Mouse (Mus musculus): Measurements from ENCODE around the gene Tbcel. TPM values are rescaled to one million over a fixed set of nuclear protein-coding genes. Genes with fewer than 3 reads are reported as not detected.

The Tbcel gene
- polyA plus RNA-seq, 1 experiment = 29.1 TPM

DNA sequence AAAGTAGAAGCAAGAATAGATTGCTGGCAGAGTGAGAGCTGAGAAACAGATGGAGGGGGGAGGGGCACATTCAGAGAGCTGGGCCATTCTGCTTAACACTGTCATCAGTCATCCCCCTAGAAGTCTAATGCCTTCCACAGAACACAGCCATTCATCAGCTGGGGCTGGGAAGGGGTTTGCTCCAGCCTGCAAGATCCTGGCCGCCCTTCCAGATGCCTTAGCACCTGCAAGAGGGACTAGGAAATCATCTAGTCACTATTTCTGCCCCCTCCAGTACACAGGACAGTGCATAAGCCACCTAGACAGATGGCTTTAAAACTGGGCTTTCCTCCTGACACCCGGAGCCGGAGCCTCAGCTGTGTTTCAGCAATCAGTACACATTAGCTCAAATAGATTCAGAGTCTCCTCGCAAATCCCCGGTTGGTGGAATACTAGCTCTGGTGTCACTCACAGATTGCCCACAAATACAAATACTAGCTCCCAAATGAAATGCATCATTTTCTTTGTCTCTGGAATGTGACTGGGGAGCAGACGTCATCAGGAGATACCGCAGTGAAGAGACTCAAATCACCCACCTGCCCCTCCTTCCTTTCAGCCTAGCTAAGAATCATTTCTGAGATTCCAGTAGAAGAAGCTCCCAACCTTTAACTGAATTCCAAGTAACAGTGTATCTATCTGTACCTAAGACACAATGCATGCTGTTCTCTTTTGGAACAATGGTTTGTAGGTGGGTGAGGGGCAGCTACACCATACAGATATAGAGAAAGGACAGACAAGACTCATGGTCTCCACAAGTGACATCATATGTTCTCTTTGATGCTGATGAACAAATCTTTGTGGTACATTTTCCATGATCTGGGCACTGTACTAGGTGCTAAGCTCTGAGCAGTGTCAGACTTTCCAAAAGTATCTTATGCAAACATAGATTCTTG, 22.9 kb upstream of the Tbcel start:
- Histone ChIP-seq H3K4me1 (ENCODE audit: control insufficient read depth, insufficient read depth, low read length) (no peaks in the 10 kb centered on the region), H3K27ac (ENCODE audit: control insufficient read depth, insufficient read depth, low read depth, low read length, poor library complexity) (no peak overlapping the region), H3K4me3 (replicated peaks; ENCODE audit: control insufficient read depth, low read depth, low read length) (no peak overlapping the region)
- TF ChIP-seq CTCF (IDR thresholded peaks at IDR 0.05; ENCODE audit: control insufficient read depth, insufficient read depth, low read length) (no peak), POLR2A (IDR thresholded peaks at IDR 0.05; ENCODE audit: borderline replicate concordance, control insufficient read depth, low read depth, low read length) (no peak)
- WGBS = 82% methylated on average over 7 of the region's 7 CpGs

DNA sequence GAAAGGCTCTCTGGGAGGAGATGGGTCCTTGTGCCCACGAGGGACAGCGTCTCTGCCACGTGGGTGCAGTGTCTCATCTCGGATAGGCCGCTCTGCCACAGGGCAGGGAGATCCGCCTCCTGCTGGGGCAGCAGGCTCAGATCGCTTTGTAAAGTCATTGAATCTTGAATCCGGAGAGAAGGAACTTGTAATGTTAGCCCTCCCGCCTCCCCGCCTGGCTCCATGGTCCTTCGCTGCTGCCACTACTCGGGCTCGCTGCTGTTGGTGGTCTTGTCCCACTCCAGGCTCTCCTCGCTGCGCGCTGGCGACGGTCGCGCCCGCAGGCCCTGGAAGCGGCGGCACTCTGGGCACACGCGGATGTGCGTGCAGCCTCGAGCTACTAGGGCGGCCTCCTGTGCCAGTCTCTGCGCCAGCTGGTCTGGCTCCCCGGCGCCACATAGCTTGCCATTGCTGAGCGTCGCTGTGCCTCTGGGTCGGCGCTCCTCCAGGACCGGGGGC, 13.0 kb upstream of the Tbcel start:
- TF ChIP-seq CTCF (IDR thresholded peaks at IDR 0.05; ENCODE audit: control insufficient read depth, insufficient read depth, low read length) (no peak), POLR2A (IDR thresholded peaks at IDR 0.05; ENCODE audit: borderline replicate concordance, control insufficient read depth, low read depth, low read length) (no peak)
- WGBS = 4% methylated on average over 36 of the region's 36 CpGs
- no peak overlapping the region for H3K4me3 ChIP-seq (replicated peaks; ENCODE audit: control insufficient read depth, low read depth, low read length)
- H3K27ac ChIP-seq (ENCODE audit: control insufficient read depth, insufficient read depth, low read depth, low read length, poor library complexity) = no peak overlapping the region; the same call in 1 of the 2 replicates
- no peaks in the 10 kb centered on the region for H3K4me1 ChIP-seq (ENCODE audit: control insufficient read depth, insufficient read depth, low read length)

DNA sequence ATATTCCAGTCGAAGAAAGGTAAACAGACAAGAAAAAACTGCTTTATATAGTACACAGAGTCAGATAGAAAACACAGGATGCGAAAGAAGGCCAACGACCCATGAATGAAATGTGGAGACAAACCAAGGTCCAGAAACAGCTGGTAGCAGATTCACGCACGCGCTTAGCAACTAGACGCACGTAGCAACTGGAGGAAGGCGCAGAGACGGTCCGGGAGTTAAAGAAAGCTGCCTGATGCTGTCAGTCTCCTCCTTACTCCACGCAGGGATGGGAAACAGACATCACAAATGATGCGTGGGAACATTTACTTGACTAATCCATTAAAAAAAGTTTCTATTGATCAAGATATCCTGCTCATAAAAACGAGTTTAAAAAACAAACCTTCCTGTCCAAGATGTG, 10.6 kb upstream of the Tbcel start:
- TF ChIP-seq CTCF (IDR thresholded peaks at IDR 0.05; ENCODE audit: control insufficient read depth, insufficient read depth, low read length) (no peak), POLR2A (IDR thresholded peaks at IDR 0.05; ENCODE audit: borderline replicate concordance, control insufficient read depth, low read depth, low read length) (no peak)
- Histone ChIP-seq H3K4me3 (replicated peaks; ENCODE audit: control insufficient read depth, low read depth, low read length) (no peak overlapping the region), H3K27ac (ENCODE audit: control insufficient read depth, insufficient read depth, low read depth, low read length, poor library complexity) (no peak overlapping the region), H3K4me1 (ENCODE audit: control insufficient read depth, insufficient read depth, low read length) (no peaks in the 10 kb centered on the region)
- 84% methylated on average over 14 of the region's 14 CpGs for WGBS

DNA sequence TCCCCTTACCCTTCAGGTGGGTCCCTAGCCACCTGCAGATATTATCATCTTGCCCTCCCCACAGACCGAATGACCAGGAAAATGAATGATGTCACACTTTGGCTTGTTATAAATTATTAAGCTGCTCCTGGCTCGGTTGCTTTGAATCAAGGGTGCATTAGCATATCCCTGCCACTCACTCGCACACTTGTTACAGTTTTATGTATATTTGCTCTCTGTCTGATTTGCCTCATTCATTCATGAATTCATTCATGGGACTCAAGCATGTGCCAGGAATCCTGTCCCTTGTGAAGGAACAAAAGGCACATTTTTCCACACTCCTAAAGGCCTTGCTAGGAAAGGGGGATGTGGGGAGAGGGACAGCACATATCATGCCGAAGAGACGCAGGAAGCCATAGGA, 5.5 kb upstream of the Tbcel start:
- H3K4me1 ChIP-seq (ENCODE audit: control insufficient read depth, insufficient read depth, low read length) = no peaks in the 10 kb centered on the region; the same call in 1 of the 2 replicates
- TF ChIP-seq CTCF (IDR thresholded peaks at IDR 0.05; ENCODE audit: control insufficient read depth, insufficient read depth, low read length) = no peak
- no peak for TF ChIP-seq POLR2A (IDR thresholded peaks at IDR 0.05; ENCODE audit: borderline replicate concordance, control insufficient read depth, low read depth, low read length)
- WGBS = 83% methylated on average over 5 of the region's 5 CpGs
- H3K27ac ChIP-seq (ENCODE audit: control insufficient read depth, insufficient read depth, low read depth, low read length, poor library complexity) = no peak overlapping the region
- H3K4me3 ChIP-seq (replicated peaks; ENCODE audit: control insufficient read depth, low read depth, low read length) = no peak overlapping the region

DNA sequence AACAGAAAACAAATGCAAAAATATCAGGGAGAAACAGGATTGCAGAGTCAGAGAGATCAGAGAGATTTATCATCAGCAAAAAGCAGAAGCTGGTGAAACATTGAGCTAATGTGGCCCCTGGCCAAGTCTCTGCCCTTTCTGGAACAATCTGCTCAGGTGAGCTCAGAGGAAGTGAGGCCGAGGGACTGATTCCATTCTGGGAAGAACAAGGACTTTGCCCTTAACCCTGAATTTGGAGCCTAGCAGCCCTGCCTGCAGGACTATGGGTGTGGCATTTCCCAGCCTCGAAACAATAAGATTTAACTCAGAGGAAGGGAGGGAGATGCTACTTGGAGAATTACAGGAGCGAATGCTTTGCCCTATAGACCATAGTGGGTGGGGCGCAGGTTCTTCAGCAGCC, 4.7 kb upstream of the Tbcel start:
- 46% methylated on average over 4 of the region's 4 CpGs for WGBS
- H3K4me1 ChIP-seq (ENCODE audit: control insufficient read depth, insufficient read depth, low read length) = no peaks in the 10 kb centered on the region; the same call in 1 of the 2 replicates

DNA sequence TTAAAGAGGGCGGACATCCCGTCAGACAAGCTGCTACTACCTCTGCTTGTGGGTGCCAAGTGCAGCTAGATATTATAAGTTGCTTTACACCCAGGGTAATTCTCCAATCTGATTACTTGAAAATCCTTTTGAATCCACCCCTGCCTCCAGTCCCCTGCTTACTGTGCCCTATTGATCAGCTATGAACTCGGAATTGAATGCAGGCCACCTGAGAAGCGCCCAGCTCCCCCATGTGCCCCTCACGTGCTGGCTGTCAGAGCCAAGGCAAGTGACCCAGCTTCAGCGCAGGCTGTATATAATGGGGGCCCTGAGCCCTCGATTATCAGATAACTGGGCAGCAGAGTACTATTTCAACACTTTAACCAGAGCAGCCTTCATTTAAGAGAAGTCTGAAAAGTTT, 626 bp upstream of the Tbcel start:
- TF ChIP-seq POLR2A (IDR thresholded peaks at IDR 0.05; ENCODE audit: borderline replicate concordance, control insufficient read depth, low read depth, low read length) (no peak), CTCF (IDR thresholded peaks at IDR 0.05; ENCODE audit: control insufficient read depth, insufficient read depth, low read length) (no peak)
- Histone ChIP-seq H3K4me1 (ENCODE audit: control insufficient read depth, insufficient read depth, low read length) (no peaks in the 10 kb centered on the region; the same call in 1 of the 2 replicates), H3K4me3 (replicated peaks; ENCODE audit: control insufficient read depth, low read depth, low read length) (no peak overlapping the region), H3K27ac (ENCODE audit: control insufficient read depth, insufficient read depth, low read depth, low read length, poor library complexity) (no peak overlapping the region)
- WGBS = 77% methylated on average over 7 of the region's 7 CpGs

More for the DNA sequence above, 4.7 kb upstream of the Tbcel start:
- Histone ChIP-seq H3K27ac (ENCODE audit: control insufficient read depth, insufficient read depth, low read depth, low read length, poor library complexity) (no peak overlapping the region), H3K4me3 (replicated peaks; ENCODE audit: control insufficient read depth, low read depth, low read length) (no peak overlapping the region)
- TF ChIP-seq POLR2A (IDR thresholded peaks at IDR 0.05; ENCODE audit: borderline replicate concordance, control insufficient read depth, low read depth, low read length) (no peak), CTCF (IDR thresholded peaks at IDR 0.05; ENCODE audit: control insufficient read depth, insufficient read depth, low read length) (no peak)

DNA sequence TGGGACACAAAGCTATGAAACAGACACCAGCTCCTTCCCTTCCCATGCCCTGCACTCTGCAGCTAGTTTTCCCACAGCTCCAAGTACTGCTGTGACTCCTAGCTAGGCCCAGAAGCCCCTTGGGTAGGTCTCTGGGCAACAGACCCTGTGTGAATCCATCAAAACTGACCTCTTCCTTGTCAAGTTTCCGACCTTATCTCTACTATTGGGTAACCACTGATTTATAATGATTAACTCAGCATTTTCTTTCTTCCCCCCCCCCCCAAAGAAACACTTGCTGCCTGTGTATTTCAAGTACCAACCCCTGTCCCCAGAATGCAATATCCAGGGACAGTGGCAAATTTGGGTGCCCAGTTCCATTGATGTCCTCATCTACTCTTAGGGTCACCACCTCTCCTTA, 587 bp downstream of the Tbcel start:
- no peak overlapping the region for H3K27ac ChIP-seq (ENCODE audit: control insufficient read depth, insufficient read depth, low read depth, low read length, poor library complexity)
- WGBS = 33% methylated on average over 1 of the region's 1 CpGs
- H3K4me3 ChIP-seq (replicated peaks; ENCODE audit: control insufficient read depth, low read depth, low read length) = no peak overlapping the region
- no peaks in the 10 kb centered on the region; the same call in 1 of the 2 replicates for H3K4me1 ChIP-seq (ENCODE audit: control insufficient read depth, insufficient read depth, low read length)
- TF ChIP-seq CTCF (IDR thresholded peaks at IDR 0.05; ENCODE audit: control insufficient read depth, insufficient read depth, low read length) = no peak
- TF ChIP-seq POLR2A (IDR thresholded peaks at IDR 0.05; ENCODE audit: borderline replicate concordance, control insufficient read depth, low read depth, low read length) = no peak

DNA sequence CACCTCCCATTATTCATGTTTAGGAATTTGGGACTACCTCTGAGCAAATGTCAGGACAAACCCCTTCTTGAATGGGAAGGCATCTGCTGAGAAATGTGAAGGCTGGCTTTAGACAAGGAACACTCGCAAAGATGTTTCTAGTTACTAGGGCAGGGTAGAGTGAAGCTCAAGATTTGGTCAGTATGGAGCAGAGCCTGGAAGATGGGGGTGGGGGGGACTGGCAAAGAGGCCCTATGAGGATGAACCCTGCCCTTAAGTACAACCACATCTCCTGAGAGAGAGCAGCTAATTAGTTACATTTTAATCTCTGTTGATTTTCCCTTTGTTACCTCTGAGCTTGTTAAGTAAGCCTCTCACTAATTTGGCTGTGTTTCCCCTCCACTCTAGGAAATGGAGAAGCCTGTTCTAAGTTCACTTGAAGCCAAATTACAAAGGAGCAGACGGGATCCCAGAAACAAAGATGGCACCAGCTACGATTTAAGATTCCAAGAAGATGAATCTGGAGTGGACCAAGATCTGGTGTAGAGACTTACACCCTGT, 2.6 kb downstream of the Tbcel start:
- Histone ChIP-seq H3K4me3 (replicated peaks; ENCODE audit: control insufficient read depth, low read depth, low read length) (no peak overlapping the region), H3K4me1 (ENCODE audit: control insufficient read depth, insufficient read depth, low read length) (no peaks in the 10 kb centered on the region), H3K27ac (ENCODE audit: control insufficient read depth, insufficient read depth, low read depth, low read length, poor library complexity) (no peak overlapping the region)
- 80% methylated on average over 3 of the region's 3 CpGs for WGBS
- no peak for TF ChIP-seq POLR2A (IDR thresholded peaks at IDR 0.05; ENCODE audit: borderline replicate concordance, control insufficient read depth, low read depth, low read length)
- no peak for TF ChIP-seq CTCF (IDR thresholded peaks at IDR 0.05; ENCODE audit: control insufficient read depth, insufficient read depth, low read length)
